Mouse (Mus musculus): ENCODE data around the gene Dapk1.

The Dapk1 gene

GRCm38 (mm10) chr13:60610971-60611370 lies 9.2 kb downstream of the Dapk1 start:
- ChIA-PET CTCF (interaction anchor here in 3 of 4 experiments (0.6 to 1.4 kb wide), 3 partner anchors 9 to 755 kb away, joined by 3 to 4 read pairs (median 4); partner anchors contain the start of gene Dapk1 (in 1 of the 3)), POLR2A (interaction anchor here (0.5 to 2.0 kb wide), 13 partner anchors 8 to 845 kb away, joined by 3 to 13 read pairs (median 5); partner anchors contain the start of gene Dapk1 (in 3 of the 4))

DNA sequence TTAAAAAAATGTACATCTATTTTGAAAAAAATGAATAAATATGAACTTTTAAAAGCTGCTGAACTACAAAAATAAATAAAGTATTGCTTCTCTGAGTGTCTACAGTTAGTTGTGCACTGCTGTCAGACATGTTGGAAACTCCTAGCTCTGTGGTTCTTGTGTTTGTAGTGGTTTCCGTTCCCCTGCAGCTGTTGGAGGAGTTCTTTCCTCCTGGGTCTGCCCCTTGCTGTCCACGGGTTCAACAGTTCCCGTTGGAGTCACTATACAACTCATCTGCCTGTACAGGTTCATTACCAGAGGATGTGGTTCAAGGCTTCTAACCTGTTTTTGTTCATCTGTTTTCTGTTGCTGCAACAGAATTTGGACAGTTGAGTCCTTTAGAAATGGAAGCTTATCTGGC lies 10.4 kb downstream of the Dapk1 start:
- POLR2A ChIA-PET, result interaction anchor here in 2 of 4 experiments (0.5 to 1.2 kb wide), 4 partner anchors 8 to 842 kb away, joined by 3 to 4 read pairs (median 4); no protein-coding TSS in a partner anchor
- CTCF ChIA-PET, result interaction anchor here in 1 of 4 experiments (0.5 kb wide), 1 partner anchor 16 kb away, joined by 3 read pairs; no protein-coding TSS in a partner anchor

DNA sequence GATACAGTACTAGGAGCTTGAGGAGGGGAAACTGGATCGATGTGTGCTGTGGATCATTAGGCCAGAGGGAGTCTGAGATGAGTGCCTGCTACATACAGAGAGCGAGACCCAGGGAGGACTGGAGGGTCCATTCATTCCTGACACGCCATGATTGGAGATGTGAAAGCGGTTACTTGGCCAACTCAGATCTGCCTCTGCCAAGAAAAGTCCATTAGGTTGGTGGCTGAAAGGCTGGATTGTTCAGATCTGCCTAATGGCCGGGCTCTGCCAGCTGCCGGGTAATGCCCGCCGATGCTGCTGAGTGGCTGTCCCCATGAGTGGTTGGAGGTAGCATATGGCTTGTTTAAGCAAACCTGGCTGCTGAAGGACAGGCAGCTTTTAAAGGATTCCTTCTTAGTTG lies 12.4 kb downstream of the Dapk1 start:
- CTCF ChIA-PET, result no interaction called here
- POLR2A ChIA-PET, result interaction anchor here in 2 of 4 experiments (1.6 to 2.3 kb wide), 4 partner anchors 10 to 16 kb away, joined by 3 to 11 read pairs (median 6); partner anchors contain the start of gene Dapk1 (in 1 of the 2)

- CTCF ChIA-PET, result no interaction called here
Measured at GRCm38 (mm10) chr13:60615057-60615650, 13.4 kb downstream of the Dapk1 start.

GRCm38 (mm10) chr13:60616036-60616435 lies 14.3 kb downstream of the Dapk1 start:
- ChIA-PET CTCF (interaction anchor here in 2 of 4 experiments (0.7 to 1.0 kb wide), 2 partner anchors 13 to 128 kb away, joined by 3 to 4 read pairs; no protein-coding TSS in a partner anchor), POLR2A (interaction anchor here in 2 of 4 experiments (1.2 to 4.6 kb wide), 8 partner anchors 9 to 127 kb away, joined by 3 to 20 read pairs (median 6); partner anchors contain the start of gene Dapk1 (in 2 of the 2))

More at GRCm38 (mm10) chr13:60615057-60615650, 13.4 kb downstream of the Dapk1 start:
- POLR2A ChIA-PET, result interaction anchor here in 3 of 4 experiments (0.8 to 4.6 kb wide), 8 partner anchors 9 to 14 kb away, joined by 3 to 20 read pairs (median 6); partner anchors contain the start of gene Dapk1 (in 3 of the 3)

DNA sequence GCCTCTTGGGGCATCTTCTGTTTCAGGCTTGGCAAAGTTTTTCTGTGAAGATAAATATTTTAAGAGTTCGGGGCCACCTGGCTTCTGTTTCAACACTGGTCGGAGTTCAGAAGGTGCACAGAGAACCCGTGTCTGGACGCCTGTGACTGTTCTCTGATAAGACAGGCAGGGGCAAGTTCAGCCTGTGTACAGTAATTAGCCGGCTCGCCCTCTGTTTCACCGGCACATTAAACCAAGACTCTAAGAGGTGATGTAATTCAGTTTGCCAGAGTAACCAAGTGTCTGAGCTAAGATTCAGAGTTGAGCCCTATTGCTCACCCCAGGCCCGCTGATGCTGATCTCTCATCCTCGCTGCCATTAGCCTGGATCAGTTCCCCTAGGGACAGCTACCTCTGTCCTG lies 16.5 kb downstream of the Dapk1 start:
- ChIA-PET CTCF (no interaction called here), POLR2A (interaction anchor here in 2 of 4 experiments (0.6 to 4.6 kb wide), 9 partner anchors 8 to 137 kb away, joined by 3 to 20 read pairs (median 4); partner anchors contain the start of gene Dapk1 (in 1 of the 2))

DNA sequence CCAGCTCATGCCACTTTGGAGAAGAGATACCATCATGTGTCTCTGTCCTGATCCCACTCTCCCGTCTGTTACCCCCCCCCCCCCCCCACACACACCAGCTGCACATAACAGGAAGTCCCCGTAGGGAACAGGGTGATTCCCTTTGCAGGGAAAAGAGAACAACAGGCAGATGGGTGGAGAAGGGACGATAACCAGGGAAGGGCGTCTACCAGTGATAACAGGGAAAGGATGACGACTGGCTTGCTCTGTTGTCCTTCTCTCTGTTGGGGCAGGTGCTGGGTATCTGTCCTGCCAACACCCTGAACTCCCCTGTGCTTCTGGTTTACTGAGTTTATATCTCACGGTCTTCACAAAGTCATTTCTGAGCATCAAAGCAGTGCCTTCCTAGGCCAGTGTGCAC lies 18.0 kb downstream of the Dapk1 start:
- POLR2A ChIA-PET, result interaction anchor here in 1 of 4 experiments (1.3 to 1.6 kb wide), 3 partner anchors 12 to 18 kb away, joined by 3 to 5 read pairs (median 3); partner anchors contain the start of gene Dapk1
- CTCF ChIA-PET, result interaction anchor here in 1 of 4 experiments (0.6 kb wide), 1 partner anchor 15 kb away, joined by 5 read pairs; no protein-coding TSS in a partner anchor

DNA sequence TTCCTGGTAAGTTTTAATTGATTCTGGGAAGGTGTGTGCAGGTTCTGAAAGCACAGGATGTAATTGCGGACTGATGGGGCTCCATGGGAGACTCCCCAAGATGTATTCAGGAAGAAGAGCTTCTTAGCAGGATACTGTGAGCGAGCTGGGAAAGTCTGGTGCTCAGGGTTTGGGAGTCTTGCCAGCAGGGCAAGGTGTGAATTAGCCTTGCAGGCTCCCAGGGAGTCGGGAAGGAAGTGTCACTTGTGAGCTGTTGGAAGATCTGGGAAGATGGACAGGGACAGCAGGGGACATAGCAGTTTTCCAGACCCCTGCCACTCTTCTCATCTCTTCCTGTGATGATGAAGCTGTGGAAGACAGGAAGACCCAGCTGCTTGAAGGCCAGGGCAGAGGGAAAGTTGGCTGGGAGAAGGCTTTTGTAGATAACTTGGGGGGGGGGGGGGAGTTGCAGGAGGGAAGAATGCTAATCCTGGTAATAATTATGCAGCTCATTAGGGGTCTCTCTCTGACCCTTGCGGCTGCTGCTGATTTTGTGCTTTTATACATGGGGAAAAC lies 19.7 kb downstream of the Dapk1 start:
- POLR2A ChIA-PET, result interaction anchor here in 3 of 4 experiments (0.6 to 1.4 kb wide), 4 partner anchors 16 to 820 kb away, joined by 3 read pairs; no protein-coding TSS in a partner anchor
- CTCF ChIA-PET, result no interaction called here

- ChIA-PET POLR2A (interaction anchor here in 2 of 4 experiments (1.1 to 1.5 kb wide), 3 partner anchors 10 to 22 kb away, joined by 4 to 6 read pairs (median 4); no protein-coding TSS in a partner anchor), CTCF (no interaction called here)
Measured at GRCm38 (mm10) chr13:60625581-60625980, 23.8 kb downstream of the Dapk1 start.

DNA sequence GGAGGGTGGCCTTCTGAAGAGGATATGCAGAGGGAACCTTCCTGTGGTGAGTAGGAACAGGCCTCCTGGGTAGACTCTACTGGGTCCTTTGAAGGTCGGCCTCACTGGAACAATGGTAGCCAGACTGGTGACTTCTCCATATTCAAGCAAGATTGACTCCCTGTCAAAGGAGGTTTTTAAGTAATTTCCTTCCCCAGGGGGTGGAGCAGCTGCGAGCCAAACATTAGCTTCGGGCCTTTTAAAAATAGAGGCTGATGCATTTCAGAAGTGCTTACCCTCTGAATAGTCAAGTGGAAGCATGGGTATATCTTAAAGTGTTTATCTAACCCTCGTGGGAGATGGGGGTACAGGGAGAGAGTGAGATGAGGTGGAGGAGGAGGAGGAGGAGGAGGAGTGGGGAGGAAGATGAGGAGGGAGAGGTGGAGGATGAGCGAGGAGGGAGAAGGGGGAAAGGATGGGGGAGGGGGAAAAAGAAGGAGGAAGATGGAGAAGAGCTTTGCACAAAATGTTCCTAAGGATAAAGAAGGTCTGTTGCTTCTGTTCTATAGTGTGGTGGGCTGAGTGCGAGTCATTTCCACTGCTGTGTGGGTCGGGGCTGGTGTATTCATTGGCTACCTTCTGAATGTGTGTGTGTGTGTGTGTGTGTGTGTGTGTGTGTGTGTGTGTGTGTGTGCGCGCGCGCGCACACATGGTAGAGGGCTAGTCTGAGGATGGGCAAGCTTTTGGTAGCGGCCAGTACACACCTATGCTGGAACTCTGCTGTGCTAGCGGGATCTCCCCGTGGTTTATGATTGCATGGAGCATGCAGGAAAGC lies 26.3 kb downstream of the Dapk1 start:
- ChIA-PET POLR2A (interaction anchor here in 3 of 4 experiments (0.6 to 3.3 kb wide), 10 partner anchors 9 to 27 kb away, joined by 3 to 20 read pairs (median 5); partner anchors contain the start of gene Dapk1 (in 1 of the 3)), CTCF (interaction anchor here in 3 of 4 experiments (0.5 to 1.3 kb wide), 4 partner anchors 12 to 118 kb away, joined by 3 to 13 read pairs (median 4); no protein-coding TSS in a partner anchor)

DNA sequence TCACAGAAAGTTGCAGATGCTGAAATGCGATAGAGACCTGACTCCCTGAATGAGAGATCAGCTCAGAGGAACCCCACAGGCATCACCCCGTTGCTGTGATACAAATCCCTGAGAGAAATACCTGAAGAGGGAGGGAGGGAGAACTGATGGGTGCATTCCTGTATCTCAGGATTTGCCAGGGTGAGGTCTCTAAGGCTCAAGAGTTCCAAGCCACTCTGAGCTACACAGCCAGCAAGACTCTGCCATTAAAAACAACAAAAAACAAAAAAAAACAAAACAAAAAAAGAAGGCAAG lies 26.9 kb downstream of the Dapk1 start:
- ChIA-PET POLR2A (interaction anchor here in 3 of 4 experiments (0.6 to 3.3 kb wide), 8 partner anchors 9 to 28 kb away, joined by 3 to 20 read pairs (median 5); partner anchors contain the start of gene Dapk1 (in 1 of the 3)), CTCF (interaction anchor here in 1 of 4 experiments (1.3 kb wide), 1 partner anchor 12 kb away, joined by 4 read pairs; no protein-coding TSS in a partner anchor)

DNA sequence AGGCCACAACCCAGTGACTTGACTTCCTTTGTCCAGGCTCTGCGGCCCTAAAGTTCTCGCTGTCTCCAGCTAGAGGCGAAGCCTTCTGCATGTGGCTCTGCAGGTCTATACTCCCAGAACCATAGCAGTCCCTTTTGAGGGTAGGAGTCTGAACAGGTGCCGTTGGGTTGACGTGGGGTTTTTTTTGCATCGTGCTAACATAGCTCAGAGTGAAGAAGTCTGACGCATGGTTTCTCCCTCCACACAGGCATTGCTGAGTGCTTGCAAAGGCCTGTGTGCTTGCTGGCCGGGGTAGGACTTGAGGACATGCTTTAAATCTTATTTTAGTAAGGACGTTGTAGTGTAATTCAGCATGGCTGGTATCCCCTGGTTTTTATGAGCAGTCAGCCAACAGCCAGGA lies 27.7 kb downstream of the Dapk1 start:
- ChIA-PET CTCF (interaction anchor here in 1 of 4 experiments (1.3 kb wide), 1 partner anchor 13 kb away, joined by 4 read pairs; no protein-coding TSS in a partner anchor), POLR2A (interaction anchor here in 1 of 4 experiments (1.7 to 3.3 kb wide), 2 partner anchors 9 to 12 kb away, joined by 7 to 20 read pairs; no protein-coding TSS in a partner anchor)

DNA sequence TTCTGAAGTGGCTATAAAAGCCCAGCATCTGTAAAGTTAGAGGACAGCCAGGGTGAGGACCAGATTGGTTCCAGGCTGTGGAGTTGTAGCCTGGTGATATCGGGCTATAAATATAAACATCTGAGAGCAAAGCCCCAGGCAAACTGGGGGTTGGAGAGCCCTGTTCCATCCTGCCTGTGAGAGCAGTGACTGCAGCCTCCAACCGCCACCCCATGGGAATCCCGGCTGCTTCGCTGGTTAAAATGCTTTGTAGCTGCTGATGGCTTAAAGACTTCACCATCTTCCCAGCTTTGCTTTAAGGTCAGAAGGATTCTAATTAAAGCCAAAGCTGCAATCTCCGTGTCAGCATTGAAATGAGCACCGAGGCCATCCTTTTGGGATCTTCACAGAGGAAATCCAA lies 32.2 kb downstream of the Dapk1 start:
- POLR2A ChIA-PET, result no interaction called here
- CTCF ChIA-PET, result interaction anchor here in 1 of 4 experiments (0.8 kb wide), 1 partner anchor 140 kb away, joined by 3 read pairs; no protein-coding TSS in a partner anchor

DNA sequence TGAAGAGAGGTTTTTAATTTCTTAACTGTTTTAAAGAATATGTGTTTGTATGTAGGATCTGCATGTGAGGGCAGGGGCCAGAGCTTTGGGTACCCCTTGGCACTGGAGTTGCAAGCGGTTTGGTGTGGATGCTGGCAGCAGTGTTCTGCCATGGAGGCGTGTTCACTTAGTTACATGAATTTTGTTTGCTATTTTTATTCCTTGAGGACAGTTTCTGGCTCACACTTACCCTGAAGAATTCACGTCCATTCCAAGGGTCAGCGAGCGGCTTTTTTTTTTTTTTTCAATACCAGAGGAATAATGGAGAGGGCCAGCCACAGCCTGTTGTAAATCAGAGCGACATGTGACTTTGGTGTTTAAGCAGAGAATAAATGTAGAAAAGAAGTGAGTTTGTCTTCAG lies 33.9 kb downstream of the Dapk1 start:
- ChIA-PET POLR2A (interaction anchor here in 2 of 4 experiments (0.7 to 1.0 kb wide), 2 partner anchors 17 to 101 kb away, joined by 3 read pairs; no protein-coding TSS in a partner anchor), CTCF (no interaction called here)

DNA sequence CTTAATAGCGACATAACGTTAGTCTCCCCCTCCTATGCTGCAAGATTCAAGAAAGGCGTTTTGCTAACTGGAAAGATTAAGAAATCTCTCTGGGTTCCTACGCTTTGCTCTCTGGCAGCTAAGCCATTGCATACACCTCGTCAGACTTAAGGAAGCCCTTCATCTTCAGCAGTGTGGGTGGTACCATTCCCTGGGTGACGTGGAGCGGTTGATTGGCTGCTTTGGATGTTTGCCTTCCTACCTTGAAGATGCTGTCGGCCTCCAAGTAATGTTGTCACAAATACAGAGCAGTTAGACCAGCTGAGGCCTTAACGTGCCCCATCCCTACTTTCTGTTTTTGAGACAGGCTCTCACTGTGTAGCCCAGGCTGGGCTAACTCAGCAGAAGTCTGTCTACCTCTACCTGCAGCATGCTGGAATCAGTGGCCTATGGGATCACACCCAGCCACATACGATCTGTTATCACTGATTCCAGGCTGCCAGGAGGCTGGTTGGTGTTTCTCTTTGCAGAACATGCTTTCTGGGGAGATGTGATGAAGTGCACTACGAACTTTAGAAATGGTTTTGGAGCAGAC lies 37.8 kb downstream of the Dapk1 start:
- ChIA-PET CTCF (interaction anchor here in 3 of 4 experiments (0.6 to 0.8 kb wide), 4 partner anchors 38 to 172 kb away, joined by 3 read pairs; partner anchors contain the start of gene Dapk1 (in 1 of the 3)), POLR2A (interaction anchor here in 2 of 4 experiments (0.5 to 1.2 kb wide), 3 partner anchors 12 to 29 kb away, joined by 3 to 4 read pairs (median 4); no protein-coding TSS in a partner anchor)

DNA sequence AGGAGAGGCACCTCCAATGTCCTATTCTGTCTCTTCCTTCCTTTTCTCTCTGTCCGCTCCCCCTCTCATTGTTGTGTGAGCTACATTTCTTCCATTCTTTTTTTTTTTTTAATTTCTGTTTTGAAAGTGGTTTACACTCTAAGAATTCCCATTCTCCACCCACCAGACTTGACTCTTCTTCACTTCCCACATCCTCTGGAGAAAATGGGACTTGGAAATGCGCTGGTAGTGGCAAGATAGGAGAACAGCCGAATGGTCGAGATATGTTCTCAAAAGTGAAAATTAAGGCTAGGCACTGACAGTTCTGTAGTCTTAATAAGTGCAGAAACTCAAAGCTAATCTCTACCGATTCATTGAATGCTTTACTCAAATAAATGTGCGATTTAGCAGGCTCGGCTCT lies 38.7 kb downstream of the Dapk1 start:
- CTCF ChIA-PET, result interaction anchor here in 1 of 4 experiments (0.6 kb wide), 1 partner anchor 172 kb away, joined by 3 read pairs; no protein-coding TSS in a partner anchor
- POLR2A ChIA-PET, result interaction anchor here in 1 of 4 experiments (1.1 kb wide), 1 partner anchor 22 kb away, joined by 4 read pairs; no protein-coding TSS in a partner anchor

GRCm38 (mm10) chr13:60644457-60644889 lies 42.7 kb downstream of the Dapk1 start:
- POLR2A ChIA-PET, result no interaction called here
- CTCF ChIA-PET, result no interaction called here

DNA sequence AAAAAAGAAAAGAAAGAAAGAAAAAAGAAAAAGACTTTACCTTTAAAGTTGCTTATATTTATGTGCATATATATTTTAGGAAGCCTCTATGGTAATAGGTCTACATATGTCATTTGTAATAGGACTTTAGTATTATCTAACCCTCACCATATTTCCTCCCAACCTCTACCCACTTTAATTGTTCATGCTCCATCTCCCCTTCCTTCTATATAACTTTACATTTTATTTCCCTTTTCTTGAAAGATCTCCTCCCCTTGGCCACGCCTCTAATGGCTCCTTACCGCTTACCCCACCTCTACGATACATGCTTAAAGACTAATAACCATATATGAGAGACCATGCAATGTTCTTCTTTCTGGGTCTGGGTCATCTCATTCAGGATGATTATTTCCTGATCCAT lies 45.0 kb downstream of the Dapk1 start:
- CTCF ChIA-PET, result no interaction called here

More for the DNA sequence above, 45.0 kb downstream of the Dapk1 start:
- POLR2A ChIA-PET, result no interaction called here
